Mouse (Mus musculus): Measurements from ENCODE around the gene Meiob. TPM values are rescaled to one million over a fixed set of nuclear protein-coding genes. Genes with fewer than 3 reads are reported as not detected.
A peak's percentile ranks its signal among the peaks of the same experiment; 100 is the strongest.

The Meiob gene
- 3.4 and 4.7 TPM in 2 replicates for polyA plus RNA-seq (2012; rRNA removed)

GRCm38 (mm10) chr17:24803952-24804951, at the start of gene Meiob:
Gene Meiob, plus strand, starts transcription at chr17:24804289.
- TF ChIP-seq CTCF (IDR thresholded peaks at IDR 0.05; ENCODE audit: control insufficient read depth, insufficient read depth, insufficient replicate concordance, low read depth, low read length) (no peak), POLR2A (IDR thresholded peaks at IDR 0.05; ENCODE audit: control insufficient read depth, low read depth, low read length) (peak; percentile 80)
- Histone ChIP-seq H3K27me3 (ENCODE audit: control insufficient read depth, insufficient read depth, low read length) (no peaks in the 10 kb centered on the region), H3K36me3 (ENCODE audit: control insufficient read depth, insufficient read depth, low read length) (no peaks in the 10 kb centered on the region), H3K4me3 (ENCODE audit: control insufficient read depth, low read depth, low read length) (peak within 1 kb of the TSS; percentile 90), H3K4me1 (ENCODE audit: control insufficient read depth, insufficient read depth, low read length) (no peaks in the 10 kb centered on the region; the same call in none of the 2 replicates), H3K27ac (ENCODE audit: control insufficient read depth, insufficient read depth, low read depth, low read length) (peak within 1 kb of the TSS; percentile 97)

GRCm38 (mm10) chr17:24757394-24757793, 46.7 kb upstream of the Meiob start:
- no peaks in the 10 kb centered on the region for H3K36me3 ChIP-seq (ENCODE audit: control insufficient read depth, insufficient read depth, low read length)
- no peak overlapping the region for H3K27ac ChIP-seq (ENCODE audit: control insufficient read depth, insufficient read depth, low read depth, low read length)
- no peak overlapping the region for H3K4me3 ChIP-seq (ENCODE audit: control insufficient read depth, low read depth, low read length)
- H3K27me3 ChIP-seq (ENCODE audit: control insufficient read depth, insufficient read depth, low read length) = peaks cover under 1% of the 10 kb centered on the region
- TF ChIP-seq CTCF (IDR thresholded peaks at IDR 0.05; ENCODE audit: control insufficient read depth, insufficient read depth, insufficient replicate concordance, low read depth, low read length) (no peak), POLR2A (IDR thresholded peaks at IDR 0.05; ENCODE audit: control insufficient read depth, low read depth, low read length) (no peak)
- H3K4me1 ChIP-seq (ENCODE audit: control insufficient read depth, insufficient read depth, low read length) = peaks cover 14% of the 10 kb centered on the region

GRCm38 (mm10) chr17:24761121-24761520, 43.0 kb upstream of the Meiob start:
- Histone ChIP-seq H3K27ac (ENCODE audit: control insufficient read depth, insufficient read depth, low read depth, low read length) (no peak overlapping the region), H3K36me3 (ENCODE audit: control insufficient read depth, insufficient read depth, low read length) (no peaks in the 10 kb centered on the region), H3K4me3 (ENCODE audit: control insufficient read depth, low read depth, low read length) (no peak overlapping the region), H3K4me1 (ENCODE audit: control insufficient read depth, insufficient read depth, low read length) (peaks cover 5% of the 10 kb centered on the region), H3K27me3 (ENCODE audit: control insufficient read depth, insufficient read depth, low read length) (no peaks in the 10 kb centered on the region)
- TF ChIP-seq POLR2A (IDR thresholded peaks at IDR 0.05; ENCODE audit: control insufficient read depth, low read depth, low read length) (no peak), CTCF (IDR thresholded peaks at IDR 0.05; ENCODE audit: control insufficient read depth, insufficient read depth, insufficient replicate concordance, low read depth, low read length) (no peak)

GRCm38 (mm10) chr17:24765016-24765905, 38.8 kb upstream of the Meiob start:
- Histone ChIP-seq H3K4me1 (ENCODE audit: control insufficient read depth, insufficient read depth, low read length) (no peaks in the 10 kb centered on the region), H3K36me3 (ENCODE audit: control insufficient read depth, insufficient read depth, low read length) (no peaks in the 10 kb centered on the region), H3K4me3 (ENCODE audit: control insufficient read depth, low read depth, low read length) (no peak overlapping the region), H3K27me3 (ENCODE audit: control insufficient read depth, insufficient read depth, low read length) (no peaks in the 10 kb centered on the region), H3K27ac (ENCODE audit: control insufficient read depth, insufficient read depth, low read depth, low read length) (no peak overlapping the region)
- TF ChIP-seq POLR2A (IDR thresholded peaks at IDR 0.05; ENCODE audit: control insufficient read depth, low read depth, low read length) (no peak), CTCF (IDR thresholded peaks at IDR 0.05; ENCODE audit: control insufficient read depth, insufficient read depth, insufficient replicate concordance, low read depth, low read length) (no peak)

GRCm38 (mm10) chr17:24766266-24766875, 37.7 kb upstream of the Meiob start:
- H3K27ac ChIP-seq (ENCODE audit: control insufficient read depth, insufficient read depth, low read depth, low read length) = no peak overlapping the region
- H3K36me3 ChIP-seq (ENCODE audit: control insufficient read depth, insufficient read depth, low read length) = no peaks in the 10 kb centered on the region
- no peaks in the 10 kb centered on the region for H3K4me1 ChIP-seq (ENCODE audit: control insufficient read depth, insufficient read depth, low read length)
- no peak for TF ChIP-seq POLR2A (IDR thresholded peaks at IDR 0.05; ENCODE audit: control insufficient read depth, low read depth, low read length)
- no peak for TF ChIP-seq CTCF (IDR thresholded peaks at IDR 0.05; ENCODE audit: control insufficient read depth, insufficient read depth, insufficient replicate concordance, low read depth, low read length)
- H3K4me3 ChIP-seq (ENCODE audit: control insufficient read depth, low read depth, low read length) = no peak overlapping the region
- H3K27me3 ChIP-seq (ENCODE audit: control insufficient read depth, insufficient read depth, low read length) = no peaks in the 10 kb centered on the region

- Histone ChIP-seq H3K27me3 (ENCODE audit: control insufficient read depth, insufficient read depth, low read length) (no peaks in the 10 kb centered on the region), H3K4me1 (ENCODE audit: control insufficient read depth, insufficient read depth, low read length) (no peaks in the 10 kb centered on the region), H3K27ac (ENCODE audit: control insufficient read depth, insufficient read depth, low read depth, low read length) (no peak overlapping the region), H3K36me3 (ENCODE audit: control insufficient read depth, insufficient read depth, low read length) (no peaks in the 10 kb centered on the region), H3K4me3 (ENCODE audit: control insufficient read depth, low read depth, low read length) (no peak overlapping the region)
- TF ChIP-seq CTCF (IDR thresholded peaks at IDR 0.05; ENCODE audit: control insufficient read depth, insufficient read depth, insufficient replicate concordance, low read depth, low read length) (no peak), POLR2A (IDR thresholded peaks at IDR 0.05; ENCODE audit: control insufficient read depth, low read depth, low read length) (no peak)
These were observed 34.9 kb upstream of the Meiob start for GRCm38 (mm10) chr17:24769146-24769545.
